Mouse (Mus musculus) frontal cortex, postnatal 14 days (tissue): Measurements from ENCODE around the gene Foxj1.

Source experiments
- DNase-seq, 2 experiments: peaks; one replicate each; pipeline ENCODE4 v3.0.0; 2022; ENCODE audit warnings: low spot score in 2 of 2

Gene Foxj1

GRCm38 (mm10) chr11:116305423-116305822, 29.8 kb downstream of the Foxj1 start:
- DNase-seq = no peak

GRCm38 (mm10) chr11:116298621-116299020, 36.6 kb downstream of the Foxj1 start:
- DNase-seq = no peak

- no peak for DNase-seq
Observed at GRCm38 (mm10) chr11:116298221-116298620, 37.0 kb downstream of the Foxj1 start.

- no peak for DNase-seq
Observed at GRCm38 (mm10) chr11:116297017-116297416, 38.2 kb downstream of the Foxj1 start.

GRCm38 (mm10) chr11:116296191-116296734, 38.9 kb downstream of the Foxj1 start:
- DNase-seq = no peak

- DNase-seq = no peak
Observed at GRCm38 (mm10) chr11:116294319-116294718, 40.9 kb downstream of the Foxj1 start.

- no peak for DNase-seq
Observed at GRCm38 (mm10) chr11:116293538-116294137, 41.6 kb downstream of the Foxj1 start.

GRCm38 (mm10) chr11:116292401-116292800, 42.8 kb downstream of the Foxj1 start:
- DNase-seq = no peak

- DNase-seq = no peak
Observed at GRCm38 (mm10) chr11:116290556-116290955, 44.6 kb downstream of the Foxj1 start.

GRCm38 (mm10) chr11:116287351-116287750, 47.8 kb downstream of the Foxj1 start:
- DNase-seq = no peak

- no peak for DNase-seq
Observed at GRCm38 (mm10) chr11:116285770-116286191, 49.4 kb downstream of the Foxj1 start.

GRCm38 (mm10) chr11:116283982-116284381, 51.2 kb downstream of the Foxj1 start:
- DNase-seq = no peak

- no peak for DNase-seq
Observed at GRCm38 (mm10) chr11:116282912-116283521, 52.2 kb downstream of the Foxj1 start.

- no peak for DNase-seq
Observed at GRCm38 (mm10) chr11:116282089-116282488, 53.1 kb downstream of the Foxj1 start.

GRCm38 (mm10) chr11:116281671-116282070, 53.5 kb downstream of the Foxj1 start:
- DNase-seq = no peak

GRCm38 (mm10) chr11:116280751-116281663, 54.2 kb downstream of the Foxj1 start, which contains the start of gene Galr2:
Gene Galr2, plus strand, starts transcription at chr11:116280939.
- no peak for DNase-seq
